Mouse (Mus musculus) megakaryocyte-erythroid progenitor cell, adult 5-6 weeks (primary cell): ENCODE data around the gene 4930407I10Rik. TPM values are rescaled to one million over a fixed set of nuclear protein-coding genes. Genes with fewer than 3 reads are reported as not detected.

ENCODE experiments used
- ATAC-seq: replicated peaks from 2 replicates; pipeline ENCODE4 v1.8.0; 2016; ENCODE audit warnings: mild to moderate bottlenecking, inconsistent platforms; ENCODE audit not compliant: severe bottlenecking, poor library complexity, low FRiP score, low TSS enrichment
- total RNA-seq, 2 experiments: library from RNA; stranded (forward) in 1 of 2; stranded (reverse) in 1 of 2; fragments of 200-1000, 215-1000 nt in 1 of 2; fragments of >200 nt in 1 of 2; fragmentation: Nextera tagmentation in 1 of 2; gene quantifications; 2 replicates each; pipeline ENCODE4 v1.2.3; 2014 to 2017

The 4930407I10Rik gene
- not detected in 2 replicates for total RNA-seq (2014; fragmentation: Nextera tagmentation)
- total RNA-seq (2017): not detected in 2 replicates

GRCm38 (mm10) chr15:82058719-82059201 lies at the start of gene 4930407I10Rik:
TSS of gene 4930407I10Rik (plus strand) at chr15:82059151.
- ATAC-seq: no peak

GRCm38 (mm10) chr15:82011947-82012346 lies 47.0 kb upstream of the 4930407I10Rik start:
- ATAC-seq: no peak

- ATAC-seq: no peak
Observed at GRCm38 (mm10) chr15:82014745-82015391, 44.1 kb upstream of the 4930407I10Rik start.

GRCm38 (mm10) chr15:82015392-82016100 lies 43.4 kb upstream of the 4930407I10Rik start:
- 0 out of 2 replicates have a peak, but pooled peaks have one; percentile 11 for ATAC-seq

GRCm38 (mm10) chr15:82016101-82016808 lies 42.7 kb upstream of the 4930407I10Rik start:
- peak; percentile 96 for ATAC-seq

- no peak for ATAC-seq
Observed at GRCm38 (mm10) chr15:82016830-82017229, 42.1 kb upstream of the 4930407I10Rik start.

GRCm38 (mm10) chr15:82017461-82017860 lies 41.5 kb upstream of the 4930407I10Rik start:
- ATAC-seq: no peak

GRCm38 (mm10) chr15:82019288-82019687 lies 39.7 kb upstream of the 4930407I10Rik start:
- no peak for ATAC-seq

GRCm38 (mm10) chr15:82022535-82023088 lies 36.3 kb upstream of the 4930407I10Rik start:
- ATAC-seq: no peak

- no peak for ATAC-seq
Observed at GRCm38 (mm10) chr15:82023965-82024635, 34.9 kb upstream of the 4930407I10Rik start.

- ATAC-seq: no peak
Observed at GRCm38 (mm10) chr15:82027276-82027675, 31.7 kb upstream of the 4930407I10Rik start.

GRCm38 (mm10) chr15:82027726-82028125 lies 31.2 kb upstream of the 4930407I10Rik start:
- ATAC-seq: no peak

- no peak for ATAC-seq
Observed at GRCm38 (mm10) chr15:82032386-82032785, 26.6 kb upstream of the 4930407I10Rik start.

- ATAC-seq: no peak
Observed at GRCm38 (mm10) chr15:82033762-82034161, 25.2 kb upstream of the 4930407I10Rik start, which contains the start of gene Desi1. TSS of gene Desi1 (minus strand) at chr15:82033862.

- no peak for ATAC-seq
Observed at GRCm38 (mm10) chr15:82035904-82036689, 22.9 kb upstream of the 4930407I10Rik start.

- peak; percentile 74 for ATAC-seq
Observed at GRCm38 (mm10) chr15:82040650-82041049, 18.3 kb upstream of the 4930407I10Rik start.

GRCm38 (mm10) chr15:82044166-82044784 lies 14.7 kb upstream of the 4930407I10Rik start:
- ATAC-seq: peak; percentile 41; the same call in 1 of the 2 replicates
